Mouse (Mus musculus): ENCODE data around the gene Sgk1.

GRCm38 (mm10) chr10:21833757-21834156, 48.2 kb upstream of the Sgk1 start:
- TF ChIP-seq CTCF (IDR thresholded peaks at IDR 0.05) (no peak), EP300 (IDR thresholded peaks at IDR 0.05) (no peak)

Data from lung, postnatal 0 days (tissue).